Mouse (Mus musculus) limb, embryonic 15.5 days (tissue): ENCODE results near the gene Jmjd1c. TPM values are rescaled to one million over a fixed set of nuclear protein-coding genes. Genes with fewer than 3 reads are reported as not detected.
A peak's percentile ranks its signal among the peaks of the same experiment; 100 is the strongest.

ENCODE experiments used
- ATAC-seq: fragments of 200-750 bp; cut with Nextera tagmentation; 2 replicates; pipeline ENCODE4 v1.8.0; 2017; ENCODE audit warnings: low read depth, moderate TSS enrichment; ENCODE audit not compliant: insufficient number of reproducible peaks, low FRiP score, low TSS enrichment
- H3K27ac ChIP-seq: fragments of 300-500 bp; sonication (generic); 2 replicates; pipeline ENCODE4 v1.5.1; 2015; ENCODE audit warnings: moderate library complexity, mild to moderate bottlenecking, inconsistent platforms
- H3K27me3 ChIP-seq: fragments of 300-500 bp; sonication (generic); 2 replicates; pipeline ENCODE4 v1.6.1; 2015; ENCODE audit warnings: inconsistent platforms
- H3K36me3 ChIP-seq: fragments of 300-500 bp; sonication (generic); 2 replicates; pipeline ENCODE4 v1.6.1; 2015; ENCODE audit warnings: inconsistent platforms
- H3K4me1 ChIP-seq: fragments of 300-500 bp; sonication (generic); 2 replicates; pipeline ENCODE4 v1.6.1; 2015; ENCODE audit warnings: inconsistent platforms
- H3K4me2 ChIP-seq: fragments of 300-500 bp; sonication (generic); 2 replicates; pipeline ENCODE4 v1.6.1; 2015; ENCODE audit warnings: mild to moderate bottlenecking, inconsistent platforms
- H3K4me3 ChIP-seq: fragments of 300-500 bp; sonication (generic); 2 replicates; pipeline ENCODE4 v1.5.1; 2015; ENCODE audit warnings: mild to moderate bottlenecking, inconsistent platforms
- H3K9ac ChIP-seq: fragments of 300-500 bp; sonication (generic); 2 replicates; pipeline ENCODE4 v1.6.1; 2015; ENCODE audit warnings: inconsistent platforms
- H3K9me3 ChIP-seq: fragments of 300-500 bp; sonication (generic); 2 replicates; pipeline ENCODE4 v1.6.1; 2016; ENCODE audit warnings: inconsistent platforms
- WGBS: fragments of 180-500 bp; shearing (Covaris S2); methylation state at CpG from one replicate; pipeline ENCODE4 v1.1.7; 2015; 5-methylcytosine and 5-hydroxymethylcytosine counted together
- polyA plus RNA-seq: library from polyadenylated mRNA; unstranded; fragments of >200 nt; fragmentation: Nextera tagmentation; extraction: Ambion mirVana; gene quantifications from 2 replicates; pipeline ENCODE4 v1.2.1, GENCODE M21; 2015

Jmjd1c gene
- polyA plus RNA-seq, 1 experiment from 2014 or later, result 46.5 TPM

DNA sequence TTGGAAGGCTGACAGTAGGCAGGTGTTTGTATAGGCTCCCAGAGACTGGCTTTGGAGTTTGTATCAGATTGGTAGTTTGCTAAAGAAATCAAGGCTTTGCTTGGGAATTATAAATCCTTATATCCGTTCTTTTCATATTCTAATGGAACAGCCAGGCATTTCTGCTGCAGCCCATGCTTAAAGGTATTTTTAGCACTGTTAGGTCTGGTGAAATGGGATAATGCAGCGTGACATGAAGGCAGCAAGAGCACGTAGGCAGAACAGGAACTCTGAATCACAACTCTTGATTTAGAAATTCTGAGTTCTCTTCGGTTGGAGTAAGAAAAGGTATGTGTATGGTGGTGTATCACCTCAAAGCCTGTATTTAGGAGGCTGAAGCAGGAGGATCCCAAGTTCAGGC, 28.2 kb downstream of the Jmjd1c start:
- Histone ChIP-seq H3K4me1 (peaks cover 19% of the 10 kb centered on the region), H3K27ac (no peak overlapping the region), H3K27me3 (no peaks in the 10 kb centered on the region), H3K4me3 (no peak overlapping the region), H3K4me2 (no peak overlapping the region), H3K9ac (no peak overlapping the region), H3K36me3 (no peaks in the 10 kb centered on the region), H3K9me3 (no peaks in the 10 kb centered on the region)
- ATAC-seq, result no peak
- 68% methylated on average over 4 of the region's 4 CpGs for WGBS

DNA sequence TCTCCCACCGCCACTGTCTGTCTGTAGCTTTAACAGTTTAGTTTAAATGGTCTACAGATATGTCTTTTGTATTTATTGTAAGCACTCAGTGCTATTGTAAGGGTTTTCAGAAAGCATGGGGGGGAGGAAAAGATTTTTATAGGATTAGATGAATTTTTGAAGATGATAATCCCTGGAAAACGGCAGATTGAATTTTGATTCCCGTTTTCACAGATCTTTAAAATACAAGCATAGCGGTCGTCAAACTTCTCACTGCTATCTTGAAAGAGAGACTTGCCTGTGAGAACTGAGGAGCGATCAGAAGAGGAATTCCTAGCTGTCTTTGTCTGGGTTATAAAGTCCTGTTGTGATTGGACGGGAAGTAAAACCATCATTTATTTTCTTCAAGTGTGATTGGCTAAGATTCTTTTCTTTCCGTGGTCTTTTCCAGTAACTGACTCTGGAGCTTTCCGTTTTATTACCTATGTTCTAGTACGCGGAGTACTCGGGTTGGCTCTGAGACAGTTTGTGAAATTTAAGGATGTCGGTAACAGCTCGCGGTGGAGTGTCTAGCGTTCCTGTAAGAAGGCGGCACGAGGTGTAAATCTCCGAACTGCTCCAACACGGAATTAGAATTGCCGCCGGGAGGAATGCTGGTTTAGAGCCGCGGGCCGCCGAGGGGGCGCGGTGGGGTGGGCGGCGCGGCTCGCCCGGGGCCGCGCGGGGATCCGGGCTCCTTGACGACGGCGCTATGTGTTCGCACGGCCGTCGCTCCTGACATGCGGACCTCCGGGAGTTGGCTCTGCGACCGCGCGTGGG, 30.3 kb downstream of the Jmjd1c start:
- Histone ChIP-seq H3K4me2 (peak overlapping the region; percentile 91), H3K27ac (peak overlapping the region; percentile 93), H3K27me3 (no peaks in the 10 kb centered on the region), H3K4me3 (peak overlapping the region; percentile 89), H3K9ac (peak overlapping the region; percentile 77), H3K9me3 (no peaks in the 10 kb centered on the region), H3K4me1 (peaks cover 16% of the 10 kb centered on the region), H3K36me3 (no peaks in the 10 kb centered on the region)
- WGBS, result under 1% methylated on average over 50 of the region's 50 CpGs
- ATAC-seq, result peak; percentile 78

DNA sequence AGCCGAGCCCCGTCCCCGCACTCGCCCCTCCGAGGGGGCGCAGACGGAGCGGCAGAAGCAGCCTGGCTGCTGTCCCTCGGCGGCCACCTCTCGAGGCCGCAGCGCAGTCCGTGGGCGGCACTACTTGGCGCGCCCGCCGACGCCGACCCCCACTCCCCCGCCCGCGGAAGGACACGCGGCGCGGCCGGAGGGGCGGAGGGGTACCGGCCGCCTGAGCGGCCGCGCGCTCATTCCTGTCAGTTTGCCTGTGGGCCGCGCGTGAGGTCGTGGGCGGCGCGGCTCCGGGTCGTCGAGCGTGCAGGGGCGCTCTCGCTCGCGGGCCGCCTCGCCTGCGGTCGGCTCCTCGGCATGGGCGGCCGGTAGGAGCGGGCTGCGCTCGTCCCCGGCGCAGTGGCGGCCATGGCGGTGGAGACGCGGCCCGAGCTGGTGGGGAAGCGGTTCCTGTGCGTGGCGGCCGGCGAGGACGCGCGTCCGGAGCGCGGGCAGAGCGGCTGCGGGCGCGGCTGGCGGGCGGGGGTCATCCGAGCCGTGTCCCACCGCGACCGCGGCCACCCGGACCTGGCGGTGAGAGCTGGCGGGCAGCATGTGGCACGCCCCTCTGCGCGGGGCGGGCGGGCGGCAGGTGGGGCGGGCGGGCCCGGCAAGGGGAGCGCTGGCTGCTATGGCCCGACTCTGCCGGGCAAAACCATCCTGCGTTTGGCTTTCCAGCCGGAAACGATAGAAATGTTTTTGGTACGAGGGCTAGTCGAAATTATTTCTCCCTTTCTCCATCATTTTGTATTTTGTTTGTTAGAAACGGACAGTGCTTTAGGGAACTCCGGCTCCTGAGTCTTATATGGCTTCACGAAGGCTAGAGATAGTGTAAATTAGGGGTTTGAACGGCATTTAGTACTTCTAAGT, 31.2 kb downstream of the Jmjd1c start:
- ATAC-seq, result peak; percentile 48
- no peaks in the 10 kb centered on the region for H3K9me3 ChIP-seq
- under 1% methylated on average over 110 of the region's 115 CpGs for WGBS
- H3K36me3 ChIP-seq, result no peaks in the 10 kb centered on the region
- H3K27me3 ChIP-seq, result no peaks in the 10 kb centered on the region
- peak overlapping the region; percentile 93 for H3K27ac ChIP-seq
- peaks cover 16% of the 10 kb centered on the region for H3K4me1 ChIP-seq
- peak overlapping the region; percentile 77 for H3K9ac ChIP-seq
- H3K4me3 ChIP-seq, result peak overlapping the region; percentile 89
- H3K4me2 ChIP-seq, result peak overlapping the region; percentile 91

DNA sequence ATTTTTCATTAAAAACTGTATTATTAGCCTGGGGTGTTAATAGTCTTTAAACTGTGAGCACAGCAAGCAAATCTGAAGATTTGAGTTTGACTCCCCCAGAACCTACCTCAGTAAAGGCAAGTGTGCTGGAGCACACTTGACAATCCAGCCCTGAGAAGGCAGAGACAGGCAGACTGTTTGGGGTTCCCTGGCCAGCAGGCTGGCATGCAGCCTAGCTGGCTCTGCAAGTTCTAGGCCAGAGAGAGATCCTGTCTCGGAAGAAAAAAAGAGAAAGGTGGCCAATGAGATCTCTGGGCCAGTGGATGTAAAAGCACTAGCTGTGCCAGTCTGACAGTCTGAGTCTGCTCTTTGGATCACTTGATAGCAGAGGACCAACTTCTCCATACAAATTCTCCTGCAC, 33.6 kb downstream of the Jmjd1c start:
- Histone ChIP-seq H3K27me3 (no peaks in the 10 kb centered on the region), H3K9ac (no peak overlapping the region), H3K4me1 (peaks cover 16% of the 10 kb centered on the region), H3K36me3 (no peaks in the 10 kb centered on the region), H3K27ac (no peak overlapping the region), H3K4me3 (no peak overlapping the region), H3K9me3 (no peaks in the 10 kb centered on the region), H3K4me2 (no peak overlapping the region)
- WGBS, result 58% methylated on average over 1 of the region's 1 CpGs
- no peak for ATAC-seq

DNA sequence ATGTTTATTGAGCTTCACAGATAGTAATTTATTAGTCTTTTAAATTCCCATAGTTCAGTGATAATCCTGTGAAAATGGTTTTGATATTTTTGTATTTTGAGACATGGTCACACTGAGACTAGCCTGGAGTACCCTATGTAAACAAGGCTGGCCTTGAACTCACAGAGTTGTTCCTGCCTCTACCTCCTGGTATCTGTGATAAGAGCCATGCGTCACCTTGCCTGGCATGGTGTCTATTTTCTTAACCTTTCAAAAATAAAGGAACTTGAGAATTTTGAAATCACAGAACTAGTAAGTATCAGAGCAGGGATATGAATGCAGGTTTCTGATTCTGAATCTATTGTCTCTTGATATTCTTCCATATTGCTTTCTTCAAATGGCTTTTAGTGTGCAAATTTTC, 35.8 kb downstream of the Jmjd1c start:
- Histone ChIP-seq H3K27ac (no peak overlapping the region), H3K9ac (no peak overlapping the region), H3K4me2 (no peak overlapping the region), H3K36me3 (no peaks in the 10 kb centered on the region), H3K4me1 (peaks cover 9% of the 10 kb centered on the region), H3K27me3 (no peaks in the 10 kb centered on the region), H3K4me3 (no peak overlapping the region), H3K9me3 (no peaks in the 10 kb centered on the region)
- ATAC-seq, result no peak
- WGBS, result 87% methylated on average over 1 of the region's 1 CpGs

DNA sequence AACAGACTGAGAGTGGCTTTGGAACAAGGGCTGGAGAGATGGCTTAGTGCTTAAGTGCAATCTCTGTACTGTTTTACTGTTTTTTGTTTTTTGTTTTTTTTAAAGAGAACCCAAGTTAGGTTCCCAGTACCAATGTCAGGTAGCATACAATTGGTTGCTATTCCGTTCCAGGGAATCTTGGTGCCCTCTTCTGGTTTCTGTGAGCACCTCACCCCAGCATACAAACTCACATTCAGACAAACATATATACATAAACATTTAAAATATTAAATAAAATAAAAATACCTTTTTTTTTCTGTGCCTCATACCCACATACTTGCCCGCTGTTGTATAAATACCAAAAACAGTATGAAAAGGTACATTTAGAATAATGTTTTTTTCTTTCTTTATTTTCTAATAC, 38.4 kb downstream of the Jmjd1c start:
- ATAC-seq, result no peak
- H3K9ac ChIP-seq, result no peak overlapping the region
- no peaks in the 10 kb centered on the region for H3K36me3 ChIP-seq
- no peak overlapping the region for H3K27ac ChIP-seq
- H3K4me3 ChIP-seq, result no peak overlapping the region
- H3K4me1 ChIP-seq, result peaks cover 3% of the 10 kb centered on the region; the same call in 1 of the 2 replicates
- H3K4me2 ChIP-seq, result no peak overlapping the region
- 89% methylated on average over 2 of the region's 2 CpGs for WGBS
- H3K9me3 ChIP-seq, result no peaks in the 10 kb centered on the region
- no peaks in the 10 kb centered on the region for H3K27me3 ChIP-seq

DNA sequence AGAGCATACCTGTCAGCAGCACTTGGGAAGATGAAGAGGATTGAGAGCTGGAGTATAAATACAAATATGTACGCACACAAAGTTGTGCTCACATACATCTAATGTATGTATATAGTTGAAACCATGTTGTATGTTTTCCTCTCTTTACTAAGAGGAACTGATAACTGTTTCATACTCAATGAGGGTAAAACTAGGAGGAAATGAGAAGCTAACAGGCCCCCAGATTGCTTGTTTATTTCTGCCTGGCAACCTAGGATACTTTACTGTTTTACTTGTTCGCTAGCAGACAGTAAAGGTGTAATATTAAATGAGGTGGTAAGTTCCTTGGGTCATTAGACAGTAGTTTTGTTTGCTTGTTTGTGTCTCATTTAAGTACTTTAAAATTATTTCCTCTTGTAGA, 41.5 kb downstream of the Jmjd1c start:
- 84% methylated on average over 2 of the region's 2 CpGs for WGBS
- no peak for ATAC-seq
- no peaks in the 10 kb centered on the region for H3K27me3 ChIP-seq
- H3K4me2 ChIP-seq, result no peak overlapping the region
- no peaks in the 10 kb centered on the region for H3K9me3 ChIP-seq
- H3K36me3 ChIP-seq, result no peaks in the 10 kb centered on the region
- no peak overlapping the region for H3K4me3 ChIP-seq
- H3K9ac ChIP-seq, result no peak overlapping the region
- H3K4me1 ChIP-seq, result no peaks in the 10 kb centered on the region
- no peak overlapping the region for H3K27ac ChIP-seq

DNA sequence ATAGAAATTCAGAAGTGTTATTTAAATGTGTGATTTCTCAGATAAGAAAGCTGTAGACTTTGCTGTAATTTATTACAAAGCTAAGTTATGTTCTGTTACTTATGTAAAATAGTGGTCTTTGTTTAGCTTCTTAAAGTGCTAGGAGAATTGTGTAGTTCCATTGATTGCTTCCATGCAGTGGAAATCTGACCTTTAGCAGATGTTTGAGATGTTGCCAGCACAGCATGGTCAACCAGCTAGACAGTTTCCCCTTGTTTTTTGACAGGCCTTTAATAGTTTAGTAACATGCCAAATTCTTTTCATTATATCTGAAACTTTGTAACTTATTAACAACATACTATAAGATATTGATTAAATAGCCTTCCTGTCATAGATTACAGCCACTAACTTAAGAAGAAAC, 47.7 kb downstream of the Jmjd1c start:
- Histone ChIP-seq H3K4me1 (peaks cover 8% of the 10 kb centered on the region), H3K27ac (no peak overlapping the region), H3K9me3 (no peaks in the 10 kb centered on the region), H3K4me2 (no peak overlapping the region), H3K4me3 (no peak overlapping the region), H3K9ac (no peak overlapping the region), H3K36me3 (no peaks in the 10 kb centered on the region), H3K27me3 (no peaks in the 10 kb centered on the region)
- no peak for ATAC-seq

DNA sequence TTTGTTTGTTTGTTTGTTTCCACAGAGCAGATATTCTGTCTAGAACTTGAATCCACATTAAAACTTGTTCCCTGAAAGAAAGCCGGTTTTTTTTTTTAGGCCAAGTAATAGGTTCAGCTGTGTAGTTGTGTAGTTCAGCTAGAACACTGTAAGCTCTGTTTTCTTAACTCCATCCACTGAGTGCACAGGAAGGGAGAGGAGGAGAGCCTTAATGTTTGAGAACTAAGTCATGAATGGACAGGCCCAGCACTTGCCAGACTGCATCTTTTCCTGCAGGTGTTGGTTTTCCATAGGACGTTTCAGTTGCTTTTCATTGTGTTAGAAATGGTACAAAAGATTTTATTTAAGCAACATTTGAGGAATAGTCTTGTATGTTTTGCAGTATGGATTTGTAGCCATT, 48.3 kb downstream of the Jmjd1c start:
- Histone ChIP-seq H3K9ac (no peak overlapping the region), H3K36me3 (no peaks in the 10 kb centered on the region), H3K4me3 (no peak overlapping the region), H3K4me1 (peaks cover 8% of the 10 kb centered on the region), H3K4me2 (no peak overlapping the region), H3K27me3 (no peaks in the 10 kb centered on the region), H3K27ac (no peak overlapping the region), H3K9me3 (no peaks in the 10 kb centered on the region)
- ATAC-seq, result no peak
- WGBS, result 44% methylated on average over 2 of the region's 2 CpGs

DNA sequence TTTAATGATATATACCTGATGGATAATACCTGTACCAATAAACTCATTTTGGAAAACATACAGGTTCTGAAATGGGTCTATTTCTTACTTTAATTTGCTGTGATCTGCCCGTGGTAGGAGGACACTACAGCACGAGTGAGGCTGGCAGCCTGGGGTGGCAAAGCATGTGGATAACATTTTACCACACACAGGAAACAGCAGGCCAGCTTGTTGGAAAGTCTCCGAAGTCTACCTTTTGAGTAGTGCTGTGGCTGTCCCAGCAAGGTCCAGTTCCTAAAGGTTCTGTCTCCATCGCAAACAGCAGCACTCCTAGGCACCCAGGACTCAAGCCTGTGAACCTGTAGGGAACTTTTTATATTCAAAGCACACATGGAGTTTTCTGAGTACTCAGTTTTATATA, 49.7 kb downstream of the Jmjd1c start:
- no peaks in the 10 kb centered on the region for H3K27me3 ChIP-seq
- H3K4me2 ChIP-seq, result no peak overlapping the region
- ATAC-seq, result no peak
- 79% methylated on average over 4 of the region's 4 CpGs for WGBS
- no peak overlapping the region for H3K4me3 ChIP-seq
- no peaks in the 10 kb centered on the region for H3K36me3 ChIP-seq
- H3K9me3 ChIP-seq, result no peaks in the 10 kb centered on the region
- peaks cover 8% of the 10 kb centered on the region for H3K4me1 ChIP-seq
- H3K27ac ChIP-seq, result no peak overlapping the region
- no peak overlapping the region for H3K9ac ChIP-seq

DNA sequence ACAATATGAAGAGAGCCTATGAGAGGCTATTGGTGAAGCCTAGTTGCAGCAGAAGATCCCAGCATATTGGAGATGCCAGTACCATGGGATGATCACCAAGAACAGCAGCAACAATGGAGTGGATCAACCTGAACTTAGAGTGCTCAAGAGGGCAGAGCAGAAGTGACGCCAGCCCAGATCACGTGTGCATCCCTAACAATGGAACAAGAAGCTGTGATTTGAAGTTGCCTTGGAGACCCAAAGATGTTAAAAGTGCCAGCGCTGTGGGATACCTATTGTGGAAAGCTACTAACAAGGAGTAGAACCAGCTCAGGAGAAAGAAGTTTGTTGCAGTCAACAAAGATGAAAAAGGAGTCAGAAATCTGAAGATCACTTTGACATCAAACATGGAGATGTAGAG, 55.8 kb downstream of the Jmjd1c start:
- Histone ChIP-seq H3K4me1 (no peaks in the 10 kb centered on the region), H3K4me3 (no peak overlapping the region), H3K4me2 (no peak overlapping the region), H3K27me3 (no peaks in the 10 kb centered on the region), H3K9ac (no peak overlapping the region), H3K27ac (no peak overlapping the region), H3K36me3 (no peaks in the 10 kb centered on the region; the same call in 1 of the 2 replicates), H3K9me3 (no peaks in the 10 kb centered on the region)
- 95% methylated on average over 3 of the region's 3 CpGs for WGBS
- ATAC-seq, result no peak

DNA sequence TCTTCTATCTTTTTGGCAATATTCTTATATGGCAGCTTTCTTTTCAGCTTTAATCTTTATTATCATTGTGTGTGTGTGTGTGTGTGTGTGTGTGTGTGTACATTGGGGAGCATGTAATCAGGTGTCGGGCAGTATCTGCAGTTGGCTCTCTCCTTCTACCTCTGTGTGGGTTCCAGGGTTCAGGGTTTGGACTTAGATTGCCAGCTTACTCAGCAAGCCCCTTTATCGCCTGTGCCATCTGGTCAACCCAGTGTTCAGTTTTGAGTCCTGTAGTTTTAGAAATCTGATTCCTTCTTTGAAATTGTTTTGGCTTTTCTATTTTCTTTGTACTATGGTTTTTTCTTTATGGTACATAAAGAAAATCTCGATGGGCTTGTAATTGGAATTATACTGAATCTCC, 58.7 kb downstream of the Jmjd1c start:
- Histone ChIP-seq H3K27ac (no peak overlapping the region), H3K4me3 (no peak overlapping the region), H3K36me3 (no peaks in the 10 kb centered on the region; the same call in 1 of the 2 replicates), H3K4me2 (no peak overlapping the region), H3K9me3 (no peaks in the 10 kb centered on the region), H3K4me1 (no peaks in the 10 kb centered on the region), H3K9ac (no peak overlapping the region), H3K27me3 (no peaks in the 10 kb centered on the region)
- WGBS, result 93% methylated on average over 3 of the region's 3 CpGs
- no peak for ATAC-seq
